Comparison of ENCODE assay signal across 8 mouse cellular contexts in genomic region chr6:31088147-31088972, GRCm38 (mm10).
DNase-seq lines count a peak whose midpoint lies in the region; ATAC-seq lines count a peak whose summit lies in the region.

No protein-coding gene starts in this region.

- 0 out of 2 replicates have a peak overlapping the region, but pooled peaks have one; percentile 11 for H3K9ac ChIP-seq in kidney, embryonic 16.5 days (replicated peaks; ENCODE audit: low read length)
- peak overlapping the region; percentile 44; the same call in 1 of the 2 replicates for H3K9ac ChIP-seq in intestine, embryonic 16.5 days (ENCODE audit: low read depth, low read length)
- H3K9ac ChIP-seq in midbrain, embryonic 15.5 days, result no peak overlapping the region

- H3K4me1 ChIP-seq in kidney, embryonic 16.5 days (ENCODE audit: insufficient read depth, low read length), result peaks cover 20% of the 10 kb centered on the region; the same call in 1 of the 2 replicates
- peaks cover 18% of the 10 kb centered on the region for H3K4me1 ChIP-seq in intestine, embryonic 16.5 days (ENCODE audit: control insufficient read depth, insufficient read depth, low read length)
- H3K4me1 ChIP-seq in midbrain, embryonic 15.5 days, result peaks cover 14% of the 10 kb centered on the region

- H3K27me3 ChIP-seq in kidney, embryonic 16.5 days (ENCODE audit: insufficient read depth, low read length), result no peaks in the 10 kb centered on the region
- H3K27me3 ChIP-seq in intestine, embryonic 16.5 days (replicated peaks; ENCODE audit: control insufficient read depth, insufficient read depth, low read length), result no peaks in the 10 kb centered on the region
- no peaks in the 10 kb centered on the region for H3K27me3 ChIP-seq in midbrain, embryonic 15.5 days (replicated peaks)

- peak overlapping the region; percentile 61 for H3K4me2 ChIP-seq in kidney, embryonic 16.5 days (replicated peaks; ENCODE audit: low read depth, low read length)
- peak overlapping the region; percentile 55 for H3K4me2 ChIP-seq in intestine, embryonic 16.5 days (ENCODE audit: low read depth, low read length)
- H3K4me2 ChIP-seq in midbrain, embryonic 15.5 days, result peak overlapping the region; percentile 49

- no peak for DNase-seq in kidney, adult 8-10 months
- peak; percentile 95 for DNase-seq in fibroblast of lung, adult 2 months (ENCODE audit: low read depth)
- DNase-seq in B cell, adult 2 months, result no peak
- no peak for DNase-seq in layer of hippocampus, adult 8-10 months (ENCODE audit: low spot score in 2 of 2)
- DNase-seq in ovary, postnatal 14 days (ENCODE audit: low spot score), result no peak

- WGBS in kidney, embryonic 16.5 days, result 7% methylated on average over 18 of the region's 18 CpGs
- 20% methylated on average over 18 of the region's 18 CpGs for WGBS in intestine, embryonic 16.5 days
- 26% methylated on average over 18 of the region's 18 CpGs for WGBS in midbrain, embryonic 15.5 days

- H3K27ac ChIP-seq in kidney, embryonic 16.5 days (ENCODE audit: low read length), result no peak overlapping the region; the same call in 1 of the 2 replicates
- no peak overlapping the region; the same call in 1 of the 2 replicates for H3K27ac ChIP-seq in intestine, embryonic 16.5 days (ENCODE audit: low read length)
- peak overlapping the region; percentile 49 for H3K27ac ChIP-seq in midbrain, embryonic 15.5 days

- H3K9me3 ChIP-seq in kidney, embryonic 16.5 days (ENCODE audit: low read length), result no peaks in the 10 kb centered on the region
- H3K9me3 ChIP-seq in intestine, embryonic 16.5 days (ENCODE audit: control insufficient read depth, low read length), result no peaks in the 10 kb centered on the region
- H3K9me3 ChIP-seq in midbrain, embryonic 15.5 days, result no peaks in the 10 kb centered on the region

- ATAC-seq in kidney, embryonic 16.5 days (ENCODE audit: low FRiP score, low TSS enrichment), result peak; percentile 46; the same call in 1 of the 2 replicates
- ATAC-seq in intestine, embryonic 16.5 days, result no peak
- ATAC-seq in midbrain, embryonic 15.5 days (replicated peaks), result 0 out of 2 replicates have a peak, but pooled peaks have one; percentile 43

- peak overlapping the region; percentile 34 for H3K4me3 ChIP-seq in kidney, embryonic 16.5 days (ENCODE audit: low read length)
- H3K4me3 ChIP-seq in intestine, embryonic 16.5 days (ENCODE audit: low read length), result peak overlapping the region; percentile 33
- H3K4me3 ChIP-seq in midbrain, embryonic 15.5 days, result peak overlapping the region; percentile 21

- no peaks in the 10 kb centered on the region for H3K36me3 ChIP-seq in kidney, embryonic 16.5 days (ENCODE audit: insufficient read depth, low read length)
- H3K36me3 ChIP-seq in intestine, embryonic 16.5 days (ENCODE audit: control insufficient read depth, insufficient read depth, low read length), result no peaks in the 10 kb centered on the region
- H3K36me3 ChIP-seq in midbrain, embryonic 15.5 days (replicated peaks), result no peaks in the 10 kb centered on the region
